Mouse (Mus musculus) CH12.LX (cell line): ENCODE measurements around the gene Gm8369. TPM values are rescaled to one million over a fixed set of nuclear protein-coding genes. Genes with fewer than 3 reads are reported as not detected.

Experiments used
- DNase-seq: peaks from one replicate; pipeline ENCODE4 v3.0.0-alpha.2; 2013; ENCODE audit errors: extremely low read depth
- H3K27ac ChIP-seq: 2 replicates; pipeline ENCODE4 v1.5.1; 2012; ENCODE audit warnings: low read depth, mild to moderate bottlenecking, control low read depth, moderate library complexity; ENCODE audit not compliant: insufficient read depth
- H3K27me3 ChIP-seq: replicated peaks from 2 replicates; pipeline ENCODE3; 2012; ENCODE audit warnings: inconsistent platforms
- H3K36me3 ChIP-seq, 2 experiments: replicated peaks in 1 of 2; 2 replicates each; pipeline versions ENCODE3 to v1.6.1; 2012; ENCODE audit warnings: inconsistent platforms in 1 of 2, low read length in 1 of 2, mild to moderate bottlenecking in 1 of 2, mixed read lengths in 1 of 2, moderate library complexity in 1 of 2; ENCODE audit not compliant: control insufficient read depth in 1 of 2, insufficient read depth in 1 of 2
- H3K4me1 ChIP-seq, 2 experiments: 2 replicates each; pipeline ENCODE4 v1.6.1; 2012; ENCODE audit warnings: inconsistent platforms in 1 of 2, moderate library complexity in 1 of 2; ENCODE audit not compliant: insufficient read depth in 2 of 2, control insufficient read depth in 1 of 2
- H3K4me2 ChIP-seq: 2 replicates; pipeline ENCODE4 v1.6.1; 2012; ENCODE audit warnings: low read depth, mild to moderate bottlenecking, control low read depth; ENCODE audit not compliant: poor library complexity, insufficient read depth, severe bottlenecking
- H3K4me3 ChIP-seq, 3 experiments: fragments of 150-350 bp in 1 of 3; sonication (generic) in 1 of 3; replicated peaks in 1 of 3; 2 replicates each; pipeline versions ENCODE3 to v1.5.1; 2011 to 2012; ENCODE audit warnings: low read depth in 2 of 3, low read length in 2 of 3, mild to moderate bottlenecking in 2 of 3, moderate library complexity in 2 of 3, control low read depth in 1 of 3, improper control_type of control experiment in 1 of 3, inconsistent platforms in 1 of 3, mixed read lengths in 1 of 3; ENCODE audit not compliant: poor library complexity in 1 of 3
- H3K79me2 ChIP-seq: replicated peaks from 2 replicates; pipeline ENCODE4 v1.6.1; 2012; ENCODE audit warnings: mild to moderate bottlenecking, moderate library complexity; ENCODE audit not compliant: control insufficient read depth, poor library complexity, insufficient read depth, severe bottlenecking; ENCODE audit errors: extremely low read depth
- H3K9ac ChIP-seq: 2 replicates; pipeline ENCODE4 v1.6.1; 2012; ENCODE audit warnings: low read depth, mild to moderate bottlenecking, control low read depth, moderate library complexity; ENCODE audit not compliant: insufficient read depth
- H3K9me3 ChIP-seq: replicated peaks from 2 replicates; pipeline ENCODE3; 2012; ENCODE audit warnings: low read length, inconsistent platforms, mixed read lengths
- BHLHE40 ChIP-seq: IDR thresholded peaks from 2 replicates; pipeline ENCODE4 v1.6.1; 2011; ENCODE audit warnings: mild to moderate bottlenecking, low read depth, low read length, improper control_type of control experiment
- CHD2 ChIP-seq: IDR thresholded peaks from 2 replicates; pipeline ENCODE4 v1.6.1; 2011; ENCODE audit warnings: low read length, improper control_type of control experiment
- E2F4 ChIP-seq: IDR thresholded peaks from 2 replicates; pipeline ENCODE4 v1.6.1; 2011; ENCODE audit warnings: low read depth, low read length, improper control_type of control experiment; ENCODE audit not compliant: insufficient replicate concordance
- ELF1 ChIP-seq: IDR thresholded peaks from 2 replicates; pipeline ENCODE4 v1.6.1; 2014; ENCODE audit warnings: low read depth, mild to moderate bottlenecking, inconsistent platforms, low read length, improper control_type of control experiment
- EP300 ChIP-seq: IDR thresholded peaks from 2 replicates; pipeline ENCODE4 v1.6.1; 2011; ENCODE audit warnings: low read length, improper control_type of control experiment
- GABPA ChIP-seq: IDR thresholded peaks from 2 replicates; pipeline ENCODE4 v1.6.1; 2012; ENCODE audit warnings: low read depth, low read length, improper control_type of control experiment, inconsistent platforms; ENCODE audit not compliant: insufficient replicate concordance
- HCFC1 ChIP-seq: IDR thresholded peaks from 2 replicates; pipeline ENCODE4 v1.6.1; 2012; ENCODE audit warnings: low read depth, mild to moderate bottlenecking, inconsistent platforms, low read length, improper control_type of control experiment
- JUN ChIP-seq: IDR thresholded peaks from 2 replicates; pipeline ENCODE4 v1.6.1; 2011; ENCODE audit warnings: low read depth, mild to moderate bottlenecking, low read length, improper control_type of control experiment, moderate library complexity; ENCODE audit not compliant: insufficient read depth
- KAT2A ChIP-seq: IDR thresholded peaks from 2 replicates; pipeline ENCODE4 v1.6.1; 2012; ENCODE audit warnings: low read length, improper control_type of control experiment, inconsistent platforms; ENCODE audit not compliant: insufficient replicate concordance
- MAZ ChIP-seq: IDR thresholded peaks from 2 replicates; pipeline ENCODE4 v1.6.1; 2012; ENCODE audit warnings: low read depth, mild to moderate bottlenecking, inconsistent platforms, low read length, improper control_type of control experiment, moderate library complexity
- MEF2A ChIP-seq: IDR thresholded peaks from 2 replicates; pipeline ENCODE4 v1.6.1; 2014; ENCODE audit warnings: low read depth, mild to moderate bottlenecking, inconsistent platforms, low read length, improper control_type of control experiment, borderline replicate concordance
- MXI1 ChIP-seq: IDR thresholded peaks from 2 replicates; pipeline ENCODE4 v1.6.1; 2011; ENCODE audit warnings: mild to moderate bottlenecking, low read depth, low read length, improper control_type of control experiment
- MYC ChIP-seq: IDR thresholded peaks from 2 replicates; pipeline ENCODE4 v1.6.1; 2011; ENCODE audit warnings: low read depth, mild to moderate bottlenecking, improper control_type of control experiment, low read length
- NELFE ChIP-seq: IDR thresholded peaks from 2 replicates; pipeline ENCODE4 v1.6.1; 2011; ENCODE audit warnings: low read depth, low read length, improper control_type of control experiment
- POLR2AphosphoS2 ChIP-seq: IDR thresholded peaks from 2 replicates; pipeline ENCODE4 v1.6.1; 2011; ENCODE audit warnings: low read depth, low read length, improper control_type of control experiment
- RAD21 ChIP-seq: IDR thresholded peaks from 2 replicates; pipeline ENCODE4 v1.6.1; 2011; ENCODE audit warnings: low read depth, mild to moderate bottlenecking, low read length, improper control_type of control experiment, moderate library complexity
- RCOR1 ChIP-seq: conservative IDR thresholded peaks from 2 replicates; pipeline ENCODE4 v1.6.1; 2012; ENCODE audit warnings: low read depth, mild to moderate bottlenecking, inconsistent platforms, low read length, improper control_type of control experiment
- SIN3A ChIP-seq: IDR thresholded peaks from 2 replicates; pipeline ENCODE4 v1.6.1; 2012; ENCODE audit warnings: low read length, improper control_type of control experiment, inconsistent platforms
- SMC3 ChIP-seq: IDR thresholded peaks from 2 replicates; pipeline ENCODE4 v1.6.1; 2011; ENCODE audit warnings: low read depth, low read length, improper control_type of control experiment
- USF2 ChIP-seq: conservative IDR thresholded peaks from 2 replicates; pipeline ENCODE4 v1.6.1; 2011; ENCODE audit warnings: low read depth, low read length, improper control_type of control experiment
- ZC3H11A ChIP-seq: IDR thresholded peaks from 2 replicates; pipeline ENCODE4 v1.6.1; 2012; ENCODE audit warnings: low read depth, mild to moderate bottlenecking, inconsistent platforms, low read length, improper control_type of control experiment
- ZMIZ1 ChIP-seq: IDR thresholded peaks from 2 replicates; pipeline ENCODE4 v1.6.1; 2012; ENCODE audit warnings: low read depth, mild to moderate bottlenecking, inconsistent platforms, low read length, improper control_type of control experiment
- dilution Hi-C: fragments of 300-500 bp; cut with MboI; formaldehyde crosslinking; loops from 2 replicates; pipeline ENCODE4 v1.14.3; 2020; ENCODE audit warnings: low sequenced_read_pairs; ENCODE audit not compliant: extremely low pct_unique_long_range_greater_than_20kb, extremely low pct_ligation_motif_present
- in situ Hi-C: fragments of 300-500 bp; cut with MboI; formaldehyde crosslinking; loops from 3 replicates; pipeline ENCODE4 v1.14.3; 2019; ENCODE audit warnings: low sequenced_read_pairs, low pct_ligation_motif_present, low pct_unique_long_range_greater_than_20kb, mixed read lengths
- polyA plus RNA-seq: library from polyadenylated mRNA; unstranded; fragments of >175 nt; gene quantifications from 2 replicates; pipeline ENCODE4 v1.2.1, GENCODE M21; 2012; ENCODE audit warnings: low read depth; ENCODE audit not compliant: insufficient read length
- total RNA-seq, 2 experiments: library from RNA; depleted of rRNA; stranded (reverse); fragments of 300-350 nt in 1 of 2; fragments of >200 nt in 1 of 2; gene quantifications; 2 replicates each; pipeline ENCODE4 v1.2.3; 2012 to 2014

Gm8369 gene
- total and polyA plus RNA-seq, 3 experiments, result 1.2 to 4.3 (median 1.7) TPM

GRCm38 (mm10) chr19:11501326-11501725 is 15.6 kb downstream of the Gm8369 start:
- in situ Hi-C loops, result no loop called here
- no peak overlapping the region for H3K27ac ChIP-seq
- H3K9me3 ChIP-seq, result no peaks in the 10 kb centered on the region

GRCm38 (mm10) chr19:11504857-11505256 is 19.1 kb downstream of the Gm8369 start:
- Histone ChIP-seq H3K4me1 (no peaks in the 10 kb centered on the region), H3K4me2 (no peak overlapping the region), H3K79me2 (no peaks in the 10 kb centered on the region), H3K9me3 (no peaks in the 10 kb centered on the region), H3K27me3 (no peaks in the 10 kb centered on the region), H3K4me3 (no peak overlapping the region), H3K9ac (no peak overlapping the region), H3K27ac (no peak overlapping the region), H3K36me3 (no peaks in the 10 kb centered on the region)
- dilution Hi-C loops (no loop called here), in situ Hi-C loops (no loop called here)
- TF ChIP-seq ELF1 (no peak), GABPA (no peak), MXI1 (no peak), JUN (no peak), NELFE (no peak), USF2 (no peak), MEF2A (no peak), SMC3 (no peak), POLR2AphosphoS2 (no peak), E2F4 (no peak), RCOR1 (no peak), ZC3H11A (no peak), BHLHE40 (no peak), MYC (no peak), RAD21 (no peak), CHD2 (no peak), MAZ (no peak), HCFC1 (no peak), EP300 (no peak), ZMIZ1 (no peak)
- no peak for DNase-seq

More at GRCm38 (mm10) chr19:11501326-11501725, 15.6 kb downstream of the Gm8369 start:
- no peaks in the 10 kb centered on the region for H3K27me3 ChIP-seq
- no peak for DNase-seq
- no peaks in the 10 kb centered on the region for H3K79me2 ChIP-seq
- no peak overlapping the region for H3K4me2 ChIP-seq
- no peak overlapping the region for H3K9ac ChIP-seq
- peaks cover 0 to 6% of the 10 kb centered on the region in 2 experiments; a peak in 2 of 4 replicates for H3K4me1 ChIP-seq
- H3K36me3 ChIP-seq, result no peaks in the 10 kb centered on the region
- dilution Hi-C loops, result no loop called here
- H3K4me3 ChIP-seq, result no peak overlapping the region
- TF ChIP-seq SIN3A (no peak), RAD21 (no peak), KAT2A (no peak), POLR2AphosphoS2 (no peak), MXI1 (no peak)
